Mouse (Mus musculus) inflammation-experienced regulatory T-cells, adult 6 months (primary cell): Measurements from ENCODE around the gene Dazap1. TPM values are rescaled to one million over a fixed set of nuclear protein-coding genes. Genes with fewer than 3 reads are reported as not detected.
A peak's percentile ranks its signal among the peaks of the same experiment; 100 is the strongest.

Experiments
- ATAC-seq: one replicate; pipeline ENCODE4 v1.8.0; 2017
- polyA plus RNA-seq, 3 experiments: library from polyadenylated mRNA; unstranded; fragments of 100-300 nt; shearing (Covaris generic); gene quantifications; one replicate each; pipeline ENCODE4 v1.2.1; 2017

Gene Dazap1
- polyA plus RNA-seq, 3 experiments from 2014 or later = 12.3 to 14.4 (median 14.0) TPM

DNA sequence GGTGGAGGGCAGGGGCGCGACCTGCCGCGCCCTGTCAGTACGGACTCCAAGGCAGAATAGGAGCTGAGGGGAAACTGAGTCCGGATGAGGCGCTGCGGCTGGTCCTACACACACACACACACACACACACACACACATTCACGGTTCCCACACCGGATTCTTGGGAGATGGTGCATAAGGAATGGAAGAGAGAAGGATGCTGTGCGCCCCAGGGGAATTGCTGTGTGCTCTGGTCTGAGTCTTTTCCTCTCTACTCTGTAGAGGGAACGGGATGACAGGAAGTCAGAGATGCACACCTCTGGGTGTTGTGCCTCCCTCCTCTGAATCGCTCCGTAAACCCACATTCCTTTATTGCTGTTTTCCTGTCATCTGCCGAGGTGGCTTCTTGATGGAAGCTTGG, 38.0 kb downstream of the Dazap1 start:
- no peak for ATAC-seq

DNA sequence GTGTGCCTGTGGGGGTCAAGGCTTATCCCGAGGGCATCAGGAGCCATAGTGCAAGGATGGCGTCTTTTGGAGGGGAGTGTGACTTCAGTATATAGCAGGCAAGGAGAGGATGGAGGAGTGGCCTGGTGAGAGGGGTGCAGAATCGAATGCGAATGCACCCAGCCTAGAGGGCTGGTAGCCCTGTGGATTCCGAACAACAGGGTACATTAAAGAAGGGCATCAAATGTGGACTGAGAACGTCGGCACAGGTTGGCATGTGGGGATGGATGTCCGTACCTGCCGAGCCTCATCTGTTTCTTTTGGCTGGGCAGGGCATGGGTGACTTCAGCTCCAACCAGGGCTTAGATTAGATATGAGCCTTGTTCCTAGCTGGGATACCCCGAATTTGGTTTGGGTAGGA, 38.5 kb downstream of the Dazap1 start:
- no peak for ATAC-seq

DNA sequence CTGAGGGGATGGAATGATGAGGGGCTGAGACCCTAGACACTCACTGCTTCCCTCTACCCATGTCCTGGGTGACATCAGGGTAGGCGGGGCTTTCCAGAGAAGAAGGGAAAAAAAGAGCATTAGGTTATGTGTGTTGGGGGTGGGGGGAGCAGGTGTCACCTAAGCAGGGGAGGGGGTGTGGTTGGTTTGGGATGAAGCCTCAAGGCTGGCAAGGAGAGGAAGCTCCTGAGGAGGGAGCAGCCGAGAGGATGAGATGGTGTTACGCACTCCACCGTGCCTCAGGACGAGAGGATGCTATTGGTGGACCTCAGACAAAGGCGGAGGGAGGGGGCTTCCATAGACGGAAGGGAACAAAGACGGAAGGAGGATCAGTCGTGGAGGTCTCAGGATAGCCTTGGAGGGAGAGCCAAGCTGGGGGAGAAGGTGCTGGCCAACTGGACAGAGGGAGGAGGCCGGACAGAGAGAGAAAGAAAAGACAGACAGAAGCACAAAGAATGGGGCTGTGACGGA, 39.4 kb downstream of the Dazap1 start:
- no peak for ATAC-seq

DNA sequence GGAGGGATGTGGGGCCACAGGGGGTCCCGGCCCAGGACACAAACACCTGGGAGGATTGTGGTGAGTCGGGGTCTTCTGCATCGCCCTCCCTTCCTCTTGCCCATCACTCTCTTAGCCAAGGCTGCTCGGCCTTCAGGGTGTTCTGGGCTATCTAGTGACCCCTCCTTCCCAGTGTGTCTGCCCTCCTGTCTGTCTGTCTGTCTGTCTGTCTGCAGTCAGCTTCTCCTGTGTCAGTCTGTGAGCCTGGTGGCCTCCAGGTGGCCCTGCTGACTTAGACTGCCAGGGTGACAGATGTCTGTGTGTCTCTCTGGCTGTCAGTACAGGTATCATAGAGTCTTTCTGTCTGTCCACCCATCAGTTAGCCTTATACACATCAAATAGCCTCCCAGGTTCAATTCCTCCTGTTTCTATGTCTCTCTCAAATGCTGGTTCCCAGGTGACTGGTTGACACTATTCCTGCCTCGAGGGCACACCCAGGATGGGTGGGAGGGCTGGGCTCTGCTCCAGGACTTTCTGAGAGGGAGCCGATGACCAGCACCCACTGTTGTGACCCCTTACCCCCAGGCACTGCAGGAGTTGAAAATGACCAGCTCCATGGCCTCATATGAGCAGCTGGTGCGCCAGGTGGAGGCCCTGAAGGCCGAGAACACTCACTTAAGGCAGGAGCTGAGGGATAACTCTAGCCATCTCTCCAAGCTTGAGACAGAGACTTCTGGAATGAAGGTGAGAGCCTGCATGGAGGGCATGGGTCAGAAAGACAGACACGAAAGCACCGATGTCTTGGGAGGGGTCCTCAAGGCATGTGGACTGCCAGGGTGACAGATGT, 40.2 kb downstream of the Dazap1 start:
- no peak for ATAC-seq

DNA sequence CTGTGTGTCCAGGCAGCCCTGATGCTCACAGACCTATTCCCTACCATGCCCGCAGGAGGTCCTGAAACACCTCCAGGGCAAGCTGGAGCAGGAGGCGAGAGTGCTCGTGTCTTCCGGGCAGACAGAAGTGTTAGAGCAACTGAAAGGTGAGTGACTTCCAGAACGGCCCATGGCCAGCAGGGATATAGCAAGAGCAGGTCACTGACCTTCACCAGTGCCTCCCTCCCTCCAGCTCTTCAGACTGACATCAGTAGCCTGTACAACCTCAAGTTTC, 40.7 kb downstream of the Dazap1 start:
- no peak for ATAC-seq

DNA sequence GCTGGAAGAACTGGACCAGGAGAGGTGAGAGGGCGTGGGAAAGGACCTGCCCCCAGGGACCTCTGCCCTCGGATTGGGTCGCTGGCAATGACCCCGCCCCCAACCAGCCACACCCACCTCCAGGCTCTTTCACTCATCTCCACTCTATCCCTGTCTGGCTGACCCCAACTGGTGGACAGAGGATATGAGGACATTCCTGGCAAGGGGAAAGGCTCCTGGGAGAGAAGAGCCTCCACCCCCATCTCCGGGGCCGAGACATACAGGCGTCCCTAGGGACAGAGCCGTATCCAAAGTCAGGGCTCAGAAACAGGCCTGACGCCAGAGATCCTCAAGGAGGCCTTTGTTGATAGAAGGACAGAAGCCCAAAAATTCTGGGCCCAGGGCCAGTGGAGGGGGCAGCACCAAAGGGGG, 41.2 kb downstream of the Dazap1 start:
- no peak for ATAC-seq

DNA sequence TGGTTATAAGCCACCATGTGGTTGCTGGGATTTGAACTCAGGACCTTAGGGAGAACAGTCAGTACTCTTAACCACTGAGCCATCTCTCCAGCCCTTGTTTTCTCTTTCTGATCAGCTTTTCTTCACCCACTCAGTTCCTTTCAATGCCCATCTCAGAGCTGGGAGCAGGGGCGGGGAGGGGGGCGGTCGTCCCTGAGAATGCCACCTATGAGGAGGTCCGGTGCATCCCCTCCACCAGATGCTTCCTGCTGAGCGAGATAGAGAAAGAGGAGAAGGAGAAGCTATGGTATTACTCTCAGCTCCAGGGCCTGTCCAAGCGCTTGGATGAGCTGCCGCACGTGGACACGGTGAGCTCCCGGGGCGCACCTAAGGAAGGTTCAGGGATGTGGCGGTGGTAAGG, 43.2 kb downstream of the Dazap1 start:
- ATAC-seq = no peak

DNA sequence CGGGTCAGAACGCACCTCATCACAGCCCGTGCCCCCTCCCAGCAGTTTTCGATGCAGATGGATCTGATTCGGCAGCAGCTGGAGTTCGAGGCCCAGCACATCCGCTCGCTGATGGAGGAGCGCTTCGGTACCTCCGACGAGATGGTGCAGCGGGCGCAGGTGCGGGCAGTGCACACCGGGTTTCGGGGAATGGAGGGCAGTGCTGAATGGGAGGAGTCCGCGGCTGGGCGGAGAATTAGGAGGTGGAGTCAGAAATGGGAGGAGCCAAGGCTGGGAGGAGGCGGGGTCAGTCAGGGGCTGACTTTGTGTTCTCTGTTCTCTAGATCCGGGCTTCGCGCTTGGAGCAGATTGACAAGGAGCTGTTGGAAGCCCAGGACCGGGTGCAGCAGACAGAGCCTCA, 43.6 kb downstream of the Dazap1 start:
- ATAC-seq = peak; percentile 50

DNA sequence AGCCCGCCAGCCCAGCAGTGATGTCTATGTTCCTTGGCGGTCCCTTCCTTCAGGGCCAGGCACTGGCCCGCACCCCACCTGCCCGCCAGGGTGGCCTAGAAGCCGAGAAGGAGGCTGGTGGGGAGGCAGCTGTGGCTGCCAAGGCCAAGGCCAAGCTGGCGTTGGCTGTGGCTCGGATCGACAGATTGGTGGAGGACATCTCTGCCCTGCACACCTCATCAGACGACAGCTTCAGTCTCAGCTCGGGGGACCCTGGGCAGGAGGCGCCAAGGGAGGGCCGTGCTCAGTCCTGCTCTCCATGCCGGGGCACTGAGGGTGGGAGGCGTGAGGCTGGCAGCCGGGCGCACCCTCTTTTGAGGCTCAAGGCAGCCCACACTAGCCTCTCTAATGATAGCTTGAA, 50.3 kb downstream of the Dazap1 start:
- ATAC-seq = no peak

DNA sequence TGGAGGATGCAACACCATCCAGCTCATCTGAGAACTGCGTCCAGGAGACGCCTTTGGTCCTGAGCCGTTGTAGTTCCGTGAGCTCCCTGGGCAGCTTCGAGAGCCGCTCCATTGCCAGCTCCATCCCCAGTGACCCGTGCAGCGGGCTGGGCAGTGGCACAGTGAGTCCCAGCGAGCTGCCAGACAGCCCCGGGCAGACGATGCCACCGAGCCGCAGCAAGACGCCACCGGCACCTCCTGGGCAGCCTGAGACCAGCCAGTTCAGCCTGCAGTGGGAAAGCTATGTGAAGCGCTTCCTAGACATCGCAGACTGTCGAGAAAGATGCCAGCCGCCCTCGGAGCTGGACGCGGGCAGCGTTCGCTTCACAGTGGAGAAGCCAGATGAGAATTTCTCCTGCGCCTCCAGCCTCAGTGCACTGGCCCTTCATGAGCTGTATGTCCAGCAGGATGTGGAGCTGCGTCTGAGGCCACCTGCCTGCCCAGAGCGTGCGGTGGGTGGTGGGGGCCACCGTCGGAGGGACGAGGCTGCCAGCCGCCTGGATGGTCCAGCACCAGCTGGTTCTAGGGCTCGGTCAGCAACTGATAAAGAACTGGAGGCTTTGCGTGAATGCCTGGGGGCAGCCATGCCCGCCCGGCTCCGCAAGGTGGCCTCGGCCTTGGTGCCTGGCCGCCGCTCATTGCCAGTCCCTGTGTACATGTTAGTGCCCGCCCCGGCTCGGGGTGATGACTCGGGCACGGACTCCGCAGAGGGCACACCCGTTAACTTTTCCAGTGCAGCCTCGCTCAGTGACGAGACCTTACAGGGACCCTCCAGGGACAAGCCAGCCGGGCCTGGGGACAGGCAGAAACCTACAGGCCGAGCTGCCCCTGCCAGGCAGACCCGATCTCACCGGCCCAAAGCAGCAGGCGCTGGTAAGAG, 51.6 kb downstream of the Dazap1 start:
- ATAC-seq = no peak

DNA sequence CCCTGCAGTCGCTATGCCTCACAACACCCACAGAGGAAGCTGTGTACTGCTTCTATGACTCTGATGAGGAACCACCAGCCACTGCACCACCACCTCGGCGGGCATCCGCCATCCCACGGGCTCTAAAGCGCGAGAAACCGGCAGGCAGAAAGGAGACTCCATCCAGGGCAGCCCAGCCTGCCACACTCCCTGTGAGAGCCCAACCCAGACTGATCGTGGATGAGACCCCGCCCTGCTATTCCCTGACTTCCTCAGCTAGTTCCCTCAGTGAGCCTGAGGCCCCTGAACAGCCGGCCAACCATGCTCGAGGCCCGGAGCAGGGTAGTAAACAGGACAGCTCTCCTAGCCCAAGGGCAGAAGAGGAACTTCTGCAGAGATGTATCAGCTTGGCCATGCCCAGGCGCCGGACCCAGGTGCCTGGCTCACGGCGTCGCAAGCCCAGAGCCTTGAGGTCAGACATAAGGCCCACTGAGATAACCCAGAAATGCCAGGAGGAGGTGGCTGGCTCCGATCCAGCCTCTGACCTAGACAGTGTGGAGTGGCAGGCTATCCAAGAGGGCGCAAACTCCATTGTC, 52.4 kb downstream of the Dazap1 start:
- ATAC-seq = no peak

DNA sequence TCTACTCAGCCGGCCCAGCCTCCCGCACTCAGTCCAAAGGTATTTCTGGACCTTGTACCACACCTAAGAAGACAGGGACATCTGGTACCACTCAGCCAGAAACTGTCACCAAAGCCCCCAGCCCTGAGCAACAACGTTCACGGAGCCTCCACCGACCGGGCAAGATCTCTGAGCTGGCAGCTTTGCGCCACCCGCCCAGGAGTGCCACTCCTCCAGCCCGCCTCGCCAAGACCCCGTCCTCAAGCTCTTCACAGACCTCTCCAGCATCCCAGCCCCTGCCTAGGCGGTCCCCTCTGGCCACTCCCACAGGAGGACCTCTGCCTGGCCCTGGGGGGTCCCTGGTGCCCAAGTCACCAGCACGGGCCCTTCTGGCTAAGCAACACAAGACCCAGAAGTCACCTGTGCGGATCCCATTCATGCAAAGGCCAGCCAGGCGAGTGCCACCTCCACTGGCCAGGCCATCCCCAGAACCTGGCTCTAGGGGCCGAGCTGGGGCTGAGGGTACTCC, 53.3 kb downstream of the Dazap1 start:
- ATAC-seq = no peak

DNA sequence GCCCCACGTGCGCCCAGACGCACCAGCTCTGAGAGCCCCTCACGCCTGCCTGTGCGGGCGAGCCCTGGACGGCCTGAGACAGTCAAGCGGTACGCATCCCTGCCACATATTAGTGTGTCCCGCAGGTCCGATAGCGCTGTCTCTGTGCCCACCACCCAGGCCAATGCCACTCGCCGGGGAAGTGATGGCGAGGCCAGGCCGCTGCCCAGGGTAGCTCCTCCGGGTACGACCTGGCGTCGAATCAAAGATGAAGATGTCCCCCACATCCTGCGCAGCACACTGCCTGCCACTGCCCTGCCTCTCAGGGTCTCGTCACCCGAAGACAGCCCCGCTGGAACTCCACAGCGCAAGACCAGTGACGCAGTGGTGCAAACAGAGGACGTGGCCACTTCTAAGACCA, 54.0 kb downstream of the Dazap1 start:
- no peak for ATAC-seq

DNA sequence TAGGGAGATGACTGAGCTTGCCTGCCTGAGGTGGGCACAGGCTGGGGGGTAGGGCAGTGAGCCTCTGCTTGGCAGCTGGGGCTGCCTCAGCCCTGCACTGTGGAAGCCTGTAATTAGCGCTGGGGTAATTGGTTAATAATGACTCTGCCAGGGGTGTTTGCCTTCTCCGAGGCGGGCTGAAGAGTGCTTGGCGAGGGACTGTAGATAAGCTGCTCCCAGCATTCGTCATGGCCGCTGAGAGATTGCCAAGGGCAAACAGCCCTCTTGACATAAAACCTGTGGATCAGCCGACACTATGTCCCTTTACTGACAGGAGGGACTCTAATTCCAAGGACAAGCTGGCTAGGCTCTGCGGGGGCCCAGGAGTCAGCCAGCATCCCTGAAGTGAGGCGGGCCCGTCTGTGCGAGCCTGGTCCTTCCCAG, 55.1 kb downstream of the Dazap1 start:
- ATAC-seq = no peak

DNA sequence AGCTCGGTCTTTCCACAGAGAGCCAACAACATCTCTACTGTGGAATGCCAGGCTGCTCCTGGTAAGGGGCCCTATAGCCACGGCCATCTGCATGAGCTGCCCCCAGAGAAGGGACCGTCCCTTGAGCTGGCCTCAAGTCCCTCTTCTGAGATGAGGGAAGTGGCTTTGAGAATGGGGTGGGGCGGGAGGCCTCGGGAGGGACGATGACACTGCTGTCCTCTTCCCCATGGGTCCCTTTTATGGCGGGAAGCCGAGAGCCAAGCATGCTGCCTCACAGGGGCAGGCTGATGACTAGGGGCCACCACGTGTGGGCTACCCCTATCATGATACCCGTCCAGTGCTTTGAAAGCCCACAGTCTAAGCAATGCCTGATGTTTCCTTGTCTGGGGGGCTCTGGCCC, 55.7 kb downstream of the Dazap1 start:
- ATAC-seq = no peak

DNA sequence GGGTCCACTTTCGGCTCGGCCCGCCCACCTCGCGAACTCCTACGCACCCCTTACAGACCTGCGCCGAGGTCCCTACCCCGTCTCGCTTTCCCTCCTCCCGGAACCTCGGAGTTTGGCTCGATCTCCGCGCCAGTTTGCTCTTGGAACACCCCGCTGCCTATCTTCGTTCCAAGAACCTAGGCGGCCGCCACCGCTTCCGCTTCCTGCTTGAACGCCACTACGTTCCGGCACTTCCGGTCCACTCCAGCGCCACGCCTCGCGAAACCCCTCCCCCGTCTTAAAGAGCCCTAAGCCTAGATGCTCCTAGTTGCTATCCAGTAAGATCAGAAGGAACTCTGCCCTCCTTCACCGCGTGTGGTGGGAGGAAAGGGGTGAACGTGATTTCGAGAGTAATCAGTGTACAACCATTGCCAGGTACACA, 59.1 kb downstream of the Dazap1 start, which contains the start of gene 2310011J03Rik:
TSS of gene 2310011J03Rik (minus strand) at position 198 of the 421 bp plus-strand sequence.
- ATAC-seq = peak; percentile 85

DNA sequence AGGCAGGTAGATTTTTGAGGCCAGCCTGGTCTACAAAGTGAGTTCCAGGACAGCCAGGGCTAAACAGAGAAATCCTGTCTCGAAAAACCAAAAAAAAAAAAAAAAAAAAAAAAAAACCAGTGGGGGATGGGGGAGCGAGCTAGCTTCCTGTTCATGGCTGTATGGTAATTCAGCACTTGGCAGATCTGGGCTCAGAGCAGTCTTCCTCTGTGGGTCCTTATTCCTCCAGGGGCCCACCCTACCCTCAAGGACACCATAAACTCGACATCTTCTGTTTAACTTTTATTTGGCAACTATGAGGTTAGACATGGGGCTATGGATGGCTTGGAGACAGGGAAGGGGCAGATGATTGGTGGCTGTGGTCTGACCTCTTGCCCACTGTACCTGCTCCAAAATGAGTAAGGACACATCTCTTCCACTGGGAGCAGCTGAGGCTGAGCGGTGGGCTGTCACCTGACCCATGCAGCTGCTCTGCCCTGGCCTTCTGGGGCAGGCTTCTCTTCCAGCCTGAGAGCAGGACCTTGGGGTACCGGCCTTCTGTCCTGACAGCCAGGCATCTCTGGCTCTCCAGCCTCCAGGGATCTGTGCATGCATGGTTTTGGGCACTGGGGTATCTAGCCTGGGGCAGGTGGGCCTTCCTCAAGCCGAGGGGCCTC, 59.9 kb downstream of the Dazap1 start:
- ATAC-seq = peak; percentile 42

DNA sequence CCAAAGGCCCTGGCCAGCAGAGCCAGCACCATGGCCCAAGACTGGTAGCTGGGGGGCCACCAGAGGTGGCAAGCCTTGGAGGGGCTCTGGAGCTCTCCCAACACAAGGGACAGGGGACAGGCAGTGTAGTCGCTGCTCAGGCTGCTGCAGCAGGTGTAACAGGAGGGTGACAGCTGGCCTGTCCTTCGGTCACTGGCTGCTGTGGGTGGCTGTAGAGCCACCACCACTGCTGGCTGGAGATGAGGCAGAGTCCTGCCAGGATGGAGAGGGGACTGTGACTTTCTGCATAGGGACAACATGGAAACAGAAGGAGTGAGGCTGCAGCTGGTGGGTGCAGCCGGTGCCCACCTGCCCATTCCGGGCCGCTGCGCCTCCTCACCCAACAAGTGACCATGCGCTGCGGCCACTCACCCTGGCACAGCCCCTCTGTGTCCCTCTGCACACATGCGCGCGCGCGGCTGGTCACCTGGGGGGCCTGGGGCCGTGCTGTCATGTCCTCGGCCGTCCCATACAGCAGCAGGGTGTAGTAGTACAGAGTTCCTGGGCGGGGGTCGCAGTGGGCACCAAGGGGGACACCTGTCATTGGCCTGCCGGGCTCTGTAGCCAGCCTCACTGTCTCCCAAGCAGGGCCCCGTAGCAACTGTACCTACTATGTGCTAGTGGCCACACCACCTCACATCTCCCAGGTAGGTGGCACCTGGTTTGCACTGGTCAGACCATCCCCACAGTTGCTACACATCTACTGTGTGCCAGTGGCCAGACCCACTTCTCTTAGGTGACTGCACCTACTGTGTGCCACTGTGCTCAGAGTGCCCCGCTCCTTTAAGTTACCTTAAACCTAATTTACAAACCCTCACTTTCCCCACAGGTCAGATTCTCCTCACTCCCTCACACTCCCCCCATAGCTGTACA, 60.6 kb downstream of the Dazap1 start:
- ATAC-seq = no peak

DNA sequence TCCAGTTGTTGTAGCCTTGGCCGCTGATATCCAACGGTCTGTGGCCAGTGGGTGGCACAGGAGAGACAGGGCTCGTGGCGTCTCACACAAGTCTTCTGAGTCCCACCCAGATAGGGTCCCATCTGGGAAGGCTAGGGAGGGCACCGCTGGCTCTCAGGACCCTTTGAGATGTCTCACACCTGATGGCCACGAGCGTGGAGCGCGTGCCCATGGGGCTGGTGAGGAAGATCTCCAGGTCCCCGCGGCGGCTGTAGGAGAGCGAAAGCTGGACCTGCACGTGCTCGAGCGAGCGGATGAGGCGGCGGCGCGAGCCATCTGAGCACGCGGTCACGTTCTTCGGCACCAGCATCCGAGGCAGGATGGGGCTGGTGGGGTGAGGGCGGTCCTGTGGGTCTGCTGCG, 61.5 kb downstream of the Dazap1 start:
- peak; percentile 20 for ATAC-seq

DNA sequence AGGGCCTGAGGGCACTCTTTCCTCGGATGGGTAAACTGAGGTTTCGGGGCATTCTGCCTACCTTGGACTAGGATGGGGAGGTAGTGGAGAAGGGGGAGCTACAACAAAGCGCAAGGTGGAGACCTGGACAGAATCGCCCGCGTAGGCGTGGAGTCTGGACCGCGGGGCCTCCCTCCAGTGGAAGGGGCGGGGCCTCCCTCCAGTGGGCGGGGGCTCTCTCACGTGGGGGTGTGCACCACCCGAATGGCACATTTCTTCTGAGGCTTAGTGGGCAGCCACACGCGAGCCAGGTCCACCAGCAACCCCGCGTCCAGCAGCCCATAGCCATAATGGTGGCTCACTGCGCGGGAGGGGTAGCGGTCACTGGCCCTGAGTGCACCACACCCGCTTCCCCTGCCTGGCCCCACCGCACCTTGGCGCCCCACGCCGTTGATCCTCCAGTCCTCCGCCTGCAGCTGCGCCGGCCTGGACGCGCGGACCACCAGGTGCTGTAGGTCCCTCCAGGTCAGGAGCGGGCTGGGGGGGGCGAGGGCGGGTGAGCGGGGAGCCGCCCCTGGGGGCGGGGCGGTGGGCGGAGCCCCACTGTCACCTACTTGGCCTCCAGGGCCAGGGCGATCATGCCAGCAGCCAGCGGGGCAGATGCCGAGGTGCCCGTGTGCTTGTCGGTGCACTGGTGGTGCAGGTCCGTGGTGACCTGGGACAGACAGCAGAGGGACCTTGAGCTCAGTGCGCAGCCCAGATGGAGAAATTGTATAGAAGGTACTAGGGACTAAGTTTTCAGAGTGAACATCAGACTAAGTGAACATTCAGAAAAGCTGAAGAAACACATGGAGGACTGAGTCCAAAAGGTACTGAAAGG, 62.2 kb downstream of the Dazap1 start:
- peak; percentile 13 for ATAC-seq
